ENCODE assay signal across 8 mouse cellular contexts in the genomic region with DNA sequence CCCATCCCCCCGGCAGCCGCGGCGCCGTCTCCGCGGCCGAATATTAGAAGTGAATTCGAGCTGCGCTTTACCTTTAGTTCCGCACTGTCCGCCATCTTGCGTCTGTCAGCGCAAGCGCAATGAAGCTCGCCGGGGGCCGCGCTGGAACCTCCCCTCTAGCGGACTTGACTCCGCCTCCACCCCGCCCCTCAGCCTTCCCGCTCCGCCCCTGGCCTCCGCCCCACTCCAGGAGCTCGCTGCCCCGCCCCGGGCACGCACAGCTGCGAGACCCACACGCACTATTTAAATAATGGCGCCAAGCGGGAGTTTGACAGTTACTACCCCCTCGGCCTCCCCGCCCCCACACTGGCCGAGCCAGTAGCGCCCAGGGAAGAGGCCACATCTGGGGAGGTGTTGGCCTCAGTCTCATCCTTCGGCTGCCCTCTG. TPM values are rescaled to one million over a fixed set of nuclear protein-coding genes. Genes with fewer than 3 reads are reported as not detected.
A peak's percentile ranks its signal among the peaks of the same experiment; 100 is the strongest.
DNase-seq lines count a peak whose midpoint lies in the region; ATAC-seq and TF ChIP-seq lines count a peak whose summit lies in the region.

No protein-coding gene starts in this region.

- peak; percentile 93 for TF ChIP-seq POLR2A in olfactory bulb, adult 2 months (IDR thresholded peaks at IDR 0.05; ENCODE audit: insufficient read depth, low read depth, low read length)
- peak; percentile 95 for TF ChIP-seq POLR2A in thymus, adult 2 months (IDR thresholded peaks at IDR 0.05; ENCODE audit: control insufficient read depth, extremely low read depth, insufficient read depth, low read length, poor library complexity)

- 0% methylated on average over 35 of the region's 38 CpGs for WGBS in forebrain, embryonic 16.5 days
- under 1% methylated on average over 38 of the region's 38 CpGs for WGBS in lung, embryonic 14.5 days
- WGBS in olfactory bulb, adult 2 months: under 1% methylated on average over 38 of the region's 38 CpGs
- 0% methylated on average over 38 of the region's 38 CpGs for WGBS in thymus, adult 2 months

- peak overlapping the region; percentile 92 for H3K9ac ChIP-seq in forebrain, embryonic 16.5 days (replicated peaks; ENCODE audit: low read depth, low read length)
- H3K9ac ChIP-seq in lung, embryonic 14.5 days: peak overlapping the region; percentile 90

- H3K27me3 ChIP-seq in G1E (ENCODE audit: insufficient read depth, low read length): 0 out of 2 replicates have a peak, but pooled peaks cover 2% of the 10 kb centered on the region
- no peaks in the 10 kb centered on the region for H3K27me3 ChIP-seq in forebrain, embryonic 16.5 days (replicated peaks; ENCODE audit: control insufficient read depth, insufficient read depth, low read length)
- no peaks in the 10 kb centered on the region for H3K27me3 ChIP-seq in lung, embryonic 14.5 days (ENCODE audit: insufficient read depth, low read length)
- no peaks in the 10 kb centered on the region for H3K27me3 ChIP-seq in thymus, adult 2 months (ENCODE audit: control insufficient read depth, insufficient read depth, low read length)

- intact Hi-C loops in heart, postnatal 36 days (cut with DNase I): loop anchor here (2.0 to 5.0 kb wide), 3 partner anchors 48 to 144 kb away; no protein-coding TSS in a partner anchor

- peak; percentile 90 for ATAC-seq in G1E (ENCODE audit: extremely low read depth, insufficient number of reproducible peaks, low FRiP score, poor library complexity, severe bottlenecking)
- peak; percentile 96 for ATAC-seq in forebrain, embryonic 16.5 days
- peak; percentile 93 for ATAC-seq in lung, embryonic 14.5 days (ENCODE audit: insufficient read depth)

- peak overlapping the region; percentile 81 for H3K4me2 ChIP-seq in forebrain, embryonic 16.5 days (ENCODE audit: low read length)
- H3K4me2 ChIP-seq in lung, embryonic 14.5 days: peak overlapping the region; percentile 92

- peaks cover 4% of the 10 kb centered on the region for H3K36me3 ChIP-seq in G1E (replicated peaks)
- no peaks in the 10 kb centered on the region for H3K36me3 ChIP-seq in forebrain, embryonic 16.5 days (ENCODE audit: control insufficient read depth, insufficient read depth)
- no peaks in the 10 kb centered on the region for H3K36me3 ChIP-seq in lung, embryonic 14.5 days (ENCODE audit: insufficient read depth)
- no peaks in the 10 kb centered on the region for H3K36me3 ChIP-seq in thymus, adult 2 months (ENCODE audit: control insufficient read depth, insufficient read depth, low read length)

- no peak for TF ChIP-seq CTCF in G1E (IDR thresholded peaks at IDR 0.05; ENCODE audit: low read depth, low read length)
- peak; percentile 50 for TF ChIP-seq CTCF in layer of hippocampus, adult 2 months (conservative IDR thresholded peaks at IDR 0.05)
- no peak for TF ChIP-seq CTCF in lung, embryonic 14.5 days (IDR thresholded peaks at IDR 0.05; ENCODE audit: low read depth)
- TF ChIP-seq CTCF in olfactory bulb, adult 2 months (IDR thresholded peaks at IDR 0.05; ENCODE audit: insufficient read depth, low read depth, low read length): no peak
- TF ChIP-seq CTCF in thymus, adult 2 months (IDR thresholded peaks at IDR 0.05; ENCODE audit: borderline replicate concordance, control insufficient read depth, extremely low read depth, insufficient read depth, low read length, poor library complexity): peak; percentile 56; the same call in 1 of the 2 replicates

- peak overlapping the region; percentile 97 for H3K27ac ChIP-seq in forebrain, embryonic 16.5 days (ENCODE audit: low read length)
- peak overlapping the region; percentile 97 for H3K27ac ChIP-seq in layer of hippocampus, adult 2 months
- H3K27ac ChIP-seq in lung, embryonic 14.5 days (ENCODE audit: low read depth): peak overlapping the region; percentile 96
- H3K27ac ChIP-seq in olfactory bulb, adult 2 months (ENCODE audit: insufficient read depth, low read depth, low read length): no peak overlapping the region
- peak overlapping the region; percentile 65; the same call in 1 of the 2 replicates for H3K27ac ChIP-seq in thymus, adult 2 months (ENCODE audit: control insufficient read depth, insufficient read depth, low read length)

- DNase-seq in G1E (ENCODE audit: low spot score): peak; percentile 93
- DNase-seq in cerebellum, adult 18-20 months: peak; percentile 97
- DNase-seq in heart, postnatal 36 days: peak; percentile 97 to 98
- peak; percentile 98 to 99 for DNase-seq in layer of hippocampus, adult 2 months (ENCODE audit: low spot score in 2 of 2)
- peak; percentile 98 for DNase-seq in lung, embryonic 14.5 days
- peak; percentile 99 for DNase-seq in thymus, adult 2 months

- H3K9me3 ChIP-seq in G1E (replicated peaks): no peaks in the 10 kb centered on the region
- no peaks in the 10 kb centered on the region for H3K9me3 ChIP-seq in forebrain, embryonic 16.5 days (ENCODE audit: control insufficient read depth, low read length)
- no peaks in the 10 kb centered on the region for H3K9me3 ChIP-seq in lung, embryonic 14.5 days (ENCODE audit: low read depth, low read length)

- peak overlapping the region; percentile 85 for H3K4me3 ChIP-seq in G1E (ENCODE audit: low read depth, low read length)
- peak overlapping the region; percentile 98 for H3K4me3 ChIP-seq in forebrain, embryonic 16.5 days (replicated peaks; ENCODE audit: low read length)
- peak overlapping the region; percentile 100 for H3K4me3 ChIP-seq in layer of hippocampus, adult 2 months
- peak overlapping the region; percentile 95 for H3K4me3 ChIP-seq in lung, embryonic 14.5 days (ENCODE audit: low read depth, low read length)
- H3K4me3 ChIP-seq in olfactory bulb, adult 2 months (ENCODE audit: insufficient read depth, low read depth, low read length): peak overlapping the region; percentile 79
- peak overlapping the region; percentile 79 for H3K4me3 ChIP-seq in thymus, adult 2 months (ENCODE audit: control insufficient read depth, insufficient read depth, low read length)

- peaks cover 24% of the 10 kb centered on the region for H3K4me1 ChIP-seq in G1E (ENCODE audit: insufficient read depth, low read depth, low read length)
- peaks cover 14% of the 10 kb centered on the region for H3K4me1 ChIP-seq in forebrain, embryonic 16.5 days (replicated peaks; ENCODE audit: control insufficient read depth, insufficient read depth, low read length)
- peaks cover 3% of the 10 kb centered on the region; the same call in 1 of the 2 replicates for H3K4me1 ChIP-seq in lung, embryonic 14.5 days (ENCODE audit: insufficient read depth)
- peaks cover 2% of the 10 kb centered on the region for H3K4me1 ChIP-seq in olfactory bulb, adult 2 months (ENCODE audit: control insufficient read depth, insufficient read depth, low read length)
- peaks cover 7% of the 10 kb centered on the region for H3K4me1 ChIP-seq in thymus, adult 2 months (replicated peaks; ENCODE audit: control insufficient read depth, insufficient read depth, low read length)

RNA-seq across cellular contexts. Expression of gene Pias1, which starts 6.9 kb away (rescaled TPM):
- 125 and 136 TPM in 2 replicates for total RNA-seq in G1E (2014; fragmentation: Nextera tagmentation)
- 45.8 and 51.6 TPM in 2 replicates for total RNA-seq in G1E (2017)
- 1.2 and 1.5 TPM in 2 replicates for polyA plus RNA-seq in G1E (2012)
- polyA plus RNA-seq in forebrain, embryonic 16.5 days (2015; fragmentation: Nextera tagmentation; extraction: Ambion mirVana): 64.0 and 68.3 TPM in 2 replicates
- total RNA-seq in heart, postnatal 36 days (2021): 10 to 100 TPM; 22.6 to 29.4 TPM
- 10 to 100 TPM; 67.4 to 71.8 TPM for total RNA-seq in layer of hippocampus, adult 2 months (2021)
- 68.3 and 74.4 TPM in 2 replicates for polyA plus RNA-seq in lung, embryonic 14.5 days (2014; fragmentation: Nextera tagmentation; extraction: Ambion mirVana)
- polyA plus RNA-seq in olfactory bulb, adult 2 months (2012; ENCODE audit: insufficient read depth, insufficient read length, low replicate concordance, missing spikeins): not detected in 2 replicates
- polyA plus RNA-seq in thymus, adult 2 months (2012; rRNA removed): 60.9 and 64.3 TPM in 2 replicates

Comparison
In these comparisons a context has a peak if more than half of its experiments do, and no peak if none do; other contexts are left out.
1. CTCF ChIP-seq: peak in layer of hippocampus, adult 2 months (single experiment) and thymus, adult 2 months (single experiment); none in G1E (single experiment), lung, embryonic 14.5 days (single experiment) and olfactory bulb, adult 2 months (single experiment).
2. RNA of gene Pias1, which starts 6.9 kb away (polyA plus RNA-seq): 68.3 to 74.4 TPM in lung, embryonic 14.5 days, 64.0 to 68.3 TPM in forebrain, embryonic 16.5 days, 60.9 to 64.3 TPM in thymus, adult 2 months and not detected in olfactory bulb, adult 2 months; 1.2 to 1.5 TPM in G1E; every median in the first group is over 10 times any median in the second.
3. Peak in every context shown above with its lines, with median percentiles within 50 percentile points of each other: ATAC-seq, DNase-seq and H3K4me3 ChIP-seq.